Mouse (Mus musculus): ENCODE results near the gene Gm17657. TPM values are rescaled to one million over a fixed set of nuclear protein-coding genes. Genes with fewer than 3 reads are reported as not detected.

The Gm17657 gene
- total RNA-seq, 2 experiments from 2014 or later: not detected

DNA sequence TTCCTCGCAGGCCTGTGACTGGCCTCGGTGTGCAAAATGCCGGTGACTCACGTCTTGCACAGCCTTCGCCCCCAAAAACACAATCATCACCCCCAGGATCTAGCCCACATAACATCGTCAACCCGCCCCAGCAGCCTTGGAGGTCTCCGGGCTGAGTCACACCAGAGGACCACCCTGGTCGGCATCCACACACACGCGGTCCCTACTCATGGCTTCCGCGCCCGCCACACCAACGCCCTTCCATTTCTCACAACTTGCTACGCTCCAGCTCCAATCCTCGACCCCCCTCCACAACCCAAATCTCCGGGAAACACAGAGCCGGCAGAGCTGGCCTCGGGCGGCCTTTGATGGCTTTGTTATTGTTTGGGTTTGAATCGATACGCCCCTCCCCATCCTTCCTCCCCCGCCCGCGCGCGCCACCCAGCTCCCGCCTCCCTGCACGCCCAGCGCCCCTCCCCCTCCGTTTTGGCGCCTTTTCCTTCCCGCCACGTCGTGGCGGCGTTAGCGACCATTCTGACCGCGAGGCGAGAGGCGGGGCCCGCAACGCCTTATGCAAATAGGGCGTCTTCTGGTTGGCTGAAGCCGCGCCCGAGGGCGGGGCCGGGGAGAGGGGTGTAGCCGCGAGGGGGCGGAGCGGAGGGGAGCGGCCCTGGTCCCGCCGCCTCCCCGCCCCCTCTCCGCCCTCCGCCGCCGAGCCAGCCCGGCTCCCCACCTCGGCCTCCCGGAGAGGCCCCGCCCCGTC lies 59.3 kb downstream of the Gm17657 start:
- intact Hi-C loops (cut with DNase I): loop anchor here (5.0 kb wide), 1 partner anchor 33 kb away; no protein-coding TSS in a partner anchor
- peak; percentile 95 to 99 for DNase-seq

DNA sequence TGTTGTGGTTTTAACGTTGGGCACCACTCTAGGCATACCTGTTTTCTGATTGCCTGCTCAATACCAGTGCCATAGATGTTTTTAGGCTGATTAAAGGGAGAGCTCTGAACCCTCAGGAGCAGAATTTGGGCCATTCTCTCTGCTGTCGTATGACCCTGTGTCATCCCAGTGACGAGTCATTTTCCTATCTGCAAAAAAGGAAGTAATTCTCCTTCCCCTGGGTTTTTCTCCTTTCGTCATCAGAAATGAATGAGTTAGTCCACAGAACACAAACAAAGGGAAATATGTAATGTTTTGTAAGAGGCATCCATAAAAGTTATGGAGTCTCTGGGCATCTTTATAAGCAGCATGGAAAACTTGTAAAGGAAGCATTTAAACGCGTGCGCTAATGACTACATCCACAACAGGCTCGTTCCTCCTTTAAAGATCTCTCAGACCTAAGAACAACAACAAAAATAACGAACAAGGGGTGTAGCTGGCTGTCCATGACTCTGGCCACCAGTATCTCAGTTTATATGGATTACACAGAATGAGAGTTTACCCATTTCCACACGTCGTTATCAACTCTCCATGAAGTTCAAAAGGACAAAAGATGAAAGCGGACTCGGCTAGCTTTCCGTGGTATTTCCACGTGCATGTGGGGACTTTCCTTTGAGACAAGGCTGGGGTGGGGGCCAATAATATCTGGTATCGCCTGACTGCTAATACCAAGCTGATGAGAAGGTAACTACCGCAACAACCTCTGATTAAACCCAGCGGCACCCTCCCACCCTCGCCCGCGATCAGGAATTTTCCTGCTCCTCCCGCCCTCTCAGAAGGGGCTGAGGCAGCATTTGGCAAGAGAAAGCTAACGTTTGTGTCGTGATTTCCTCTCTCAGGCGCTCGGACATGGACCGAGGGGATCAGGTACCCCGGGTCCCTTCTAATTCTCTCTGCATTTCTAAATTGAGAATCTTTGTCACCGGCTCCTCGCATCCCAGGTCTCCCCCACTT lies 60.2 kb downstream of the Gm17657 start:
- peak in 1 of 2 experiments; percentile 17 for DNase-seq
- intact Hi-C loops (cut with DNase I): no loop called here

DNA sequence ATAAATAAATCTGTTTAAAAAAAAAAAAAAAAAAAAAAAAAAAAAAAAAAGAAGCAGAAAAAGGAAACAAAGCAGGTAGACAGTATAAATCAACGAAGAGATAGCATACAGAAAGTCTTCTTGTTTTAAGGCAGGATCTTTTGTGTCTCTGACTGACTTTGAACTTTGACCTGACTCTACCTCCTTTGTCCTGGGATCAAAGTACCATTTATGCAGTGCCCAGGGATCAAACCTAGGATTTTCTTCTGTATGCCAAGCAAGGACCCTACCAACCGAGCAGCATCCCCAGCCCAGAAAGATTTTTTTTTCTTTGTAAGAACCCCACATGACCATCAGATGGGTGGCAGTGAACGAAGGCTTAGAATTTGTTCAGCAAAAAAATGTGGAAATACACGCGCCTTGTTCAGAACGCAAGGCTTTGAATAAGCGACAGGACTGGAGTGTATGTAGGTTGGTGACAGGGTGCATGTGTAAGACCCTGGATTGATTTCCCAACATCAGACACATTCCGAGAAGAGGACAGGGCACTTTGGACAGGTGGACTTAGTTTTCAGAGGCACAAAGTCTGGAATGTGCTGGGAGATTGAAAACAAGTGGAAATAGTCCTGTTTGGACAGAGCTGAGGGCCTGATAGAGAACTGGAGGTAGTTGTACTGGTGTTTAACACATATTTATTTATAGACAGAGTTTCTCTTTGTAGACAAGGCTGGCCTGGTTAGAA lies 61.0 kb downstream of the Gm17657 start:
- intact Hi-C loops (cut with DNase I): no loop called here

DNA sequence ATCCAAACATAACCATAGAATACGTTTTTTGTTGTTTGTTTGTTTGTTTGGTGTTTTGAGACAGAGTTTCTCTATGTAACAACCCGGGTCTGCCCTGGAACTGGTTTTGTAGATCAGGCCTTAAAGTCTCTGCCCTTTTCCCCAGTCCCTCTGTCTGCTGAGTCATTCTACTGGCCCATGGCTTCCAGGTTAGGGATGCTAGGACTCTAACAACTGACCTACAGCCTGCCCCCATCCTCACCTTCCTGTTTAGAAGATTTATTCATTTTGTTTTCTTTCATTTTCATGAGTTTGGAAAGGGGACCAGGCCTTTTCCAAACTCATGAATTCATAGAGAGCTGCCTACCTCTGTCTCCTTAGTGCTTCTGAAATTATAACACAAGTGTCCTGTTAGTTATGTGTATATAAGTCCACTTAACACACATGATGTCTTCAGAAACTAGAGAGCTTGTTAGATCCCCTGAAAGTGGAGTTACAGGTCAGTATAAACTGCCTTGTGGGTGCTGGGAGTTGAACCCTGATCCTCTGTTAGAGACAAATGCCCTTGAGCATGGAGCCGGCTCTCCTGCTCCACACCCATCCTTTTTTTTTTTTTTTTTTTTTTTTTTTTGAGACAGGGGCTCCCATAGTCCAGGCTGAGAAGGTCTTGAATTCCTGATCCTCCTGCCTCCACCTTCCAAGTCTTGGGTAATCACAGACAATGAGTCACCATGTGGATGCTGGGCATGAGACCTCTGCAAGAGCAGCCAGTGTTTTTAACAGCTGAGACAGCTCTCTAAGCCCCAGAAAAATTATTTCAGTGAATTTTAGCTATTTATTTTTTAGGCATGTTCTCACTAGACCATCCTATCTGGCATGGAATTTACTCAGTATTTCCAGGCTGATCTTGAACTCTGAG lies 63.9 kb downstream of the Gm17657 start:
- intact Hi-C loops (cut with DNase I): loop anchor here (2.0 kb wide), 1 partner anchor 15 kb away; no protein-coding TSS in a partner anchor
- no peak for DNase-seq

More for the DNA sequence above, 61.0 kb downstream of the Gm17657 start:
- DNase-seq: no peak

DNA sequence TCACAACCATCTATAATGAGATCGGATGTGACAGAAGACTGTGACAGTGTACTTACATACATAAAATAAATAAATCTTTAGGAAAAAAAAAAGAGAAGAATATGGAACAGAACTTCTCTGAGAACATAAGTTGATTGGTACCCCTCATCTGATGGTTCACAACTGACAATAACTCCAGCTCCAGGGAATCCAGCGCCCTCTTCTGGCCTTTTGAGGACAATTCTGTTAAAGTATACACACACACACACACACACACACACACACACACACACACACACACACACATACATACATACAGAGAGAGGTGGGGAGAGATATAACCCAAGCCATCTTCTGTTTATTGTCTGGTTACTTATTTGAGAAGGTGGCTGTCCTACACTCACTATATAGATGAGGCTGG lies 65.0 kb downstream of the Gm17657 start:
- no peak for DNase-seq
- intact Hi-C loops (cut with DNase I): loop anchor here (2.0 kb wide), 1 partner anchor 14 kb away; no protein-coding TSS in a partner anchor

DNA sequence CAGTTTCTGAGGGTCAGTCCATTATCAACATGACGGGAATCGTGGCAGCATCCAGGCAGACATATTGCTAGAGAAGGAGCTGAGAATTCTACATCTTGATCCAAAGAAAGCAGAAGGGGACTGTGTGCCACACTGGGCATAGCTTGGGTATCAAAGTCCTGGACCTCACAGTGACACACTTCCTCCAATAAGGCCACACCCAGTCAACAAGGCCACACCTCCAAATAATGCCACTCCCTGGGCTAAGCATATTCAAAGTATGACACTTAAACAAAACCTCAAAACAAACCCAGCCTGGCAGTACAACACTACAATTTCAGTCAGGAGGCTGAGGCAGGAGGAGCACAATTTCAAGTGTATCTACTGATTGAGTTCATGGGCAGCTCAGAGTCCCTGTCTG lies 66.2 kb downstream of the Gm17657 start:
- intact Hi-C loops (cut with DNase I): no loop called here
- no peak for DNase-seq

DNA sequence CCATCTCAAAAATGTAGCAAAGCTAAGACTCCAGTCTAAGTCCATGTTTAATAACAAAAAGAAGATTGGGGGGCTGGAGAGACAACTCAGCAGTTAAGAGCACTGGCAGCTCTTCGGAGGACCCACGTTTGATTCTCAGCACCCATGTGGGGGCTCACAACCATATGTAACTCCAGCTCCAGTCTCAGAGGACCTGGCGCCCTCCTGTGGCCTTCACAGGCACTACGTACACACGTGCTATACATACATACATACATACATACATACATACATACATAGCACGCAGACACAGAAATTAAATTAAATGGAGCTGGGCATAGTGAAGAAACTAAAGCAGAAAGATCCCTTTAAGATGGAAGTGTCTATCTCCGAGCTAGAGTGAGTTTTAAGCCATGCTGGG lies 66.8 kb downstream of the Gm17657 start:
- intact Hi-C loops (cut with DNase I): no loop called here
- DNase-seq: no peak

DNA sequence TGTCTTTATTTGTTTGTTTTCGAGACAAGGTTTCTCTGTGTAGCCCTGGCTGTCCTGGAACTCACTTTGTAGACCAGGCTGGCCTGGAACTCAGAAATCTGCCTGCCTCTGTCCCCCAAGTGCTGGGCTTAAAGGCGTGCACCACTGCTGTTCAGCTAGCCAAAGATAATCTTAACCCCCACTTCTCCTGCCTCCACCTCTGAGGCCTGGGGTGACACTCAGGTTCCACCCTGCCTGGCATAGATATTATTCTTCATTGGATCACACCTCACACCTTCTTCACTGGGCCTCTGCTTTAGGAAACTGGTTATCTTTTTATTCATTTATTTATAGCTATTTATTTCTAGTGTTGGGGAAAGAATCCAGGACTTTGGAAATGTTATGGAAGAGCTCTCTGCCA lies 69.2 kb downstream of the Gm17657 start:
- no peak for DNase-seq
- intact Hi-C loops (cut with DNase I): no loop called here

DNA sequence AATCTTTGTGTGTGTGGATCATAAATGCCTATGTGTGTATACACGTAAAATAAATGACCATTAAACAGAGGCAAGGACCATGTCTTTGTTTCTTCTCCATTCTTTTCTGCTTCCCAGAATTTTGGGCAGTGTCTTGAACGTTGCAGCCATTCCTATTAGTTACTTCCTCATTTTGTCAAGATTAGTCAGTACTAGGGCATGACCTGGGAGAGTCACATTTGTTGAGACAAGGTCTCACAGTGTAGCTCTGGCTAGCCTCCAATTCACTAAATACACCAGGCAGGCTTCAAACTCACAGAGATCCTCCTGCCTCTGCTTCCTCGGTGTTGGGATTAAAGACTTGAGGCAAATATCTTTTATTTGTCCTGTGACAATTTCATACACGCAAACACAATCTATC lies 71.2 kb downstream of the Gm17657 start:
- DNase-seq: no peak
- intact Hi-C loops (cut with DNase I): no loop called here

DNA sequence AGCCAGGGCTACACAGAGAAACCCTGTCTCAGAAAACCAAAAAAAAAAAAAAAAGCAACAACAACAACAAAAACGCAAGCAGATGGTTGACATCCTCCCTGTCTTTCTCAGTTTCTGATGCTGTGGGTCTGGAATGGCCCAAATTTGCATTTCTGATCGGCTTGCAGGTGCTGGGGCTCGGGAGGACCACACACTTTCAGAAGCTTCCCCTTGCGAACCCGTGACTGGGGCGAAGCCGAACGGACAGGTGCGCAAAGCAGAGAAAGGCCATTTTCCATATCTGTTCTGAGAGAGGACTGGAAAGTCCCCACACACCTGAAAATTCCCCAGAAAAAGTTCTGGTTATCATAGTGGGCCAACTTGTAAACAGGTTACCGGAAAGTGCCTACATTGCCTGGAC lies 72.1 kb downstream of the Gm17657 start:
- no peak for DNase-seq
- intact Hi-C loops (cut with DNase I): no loop called here

DNA sequence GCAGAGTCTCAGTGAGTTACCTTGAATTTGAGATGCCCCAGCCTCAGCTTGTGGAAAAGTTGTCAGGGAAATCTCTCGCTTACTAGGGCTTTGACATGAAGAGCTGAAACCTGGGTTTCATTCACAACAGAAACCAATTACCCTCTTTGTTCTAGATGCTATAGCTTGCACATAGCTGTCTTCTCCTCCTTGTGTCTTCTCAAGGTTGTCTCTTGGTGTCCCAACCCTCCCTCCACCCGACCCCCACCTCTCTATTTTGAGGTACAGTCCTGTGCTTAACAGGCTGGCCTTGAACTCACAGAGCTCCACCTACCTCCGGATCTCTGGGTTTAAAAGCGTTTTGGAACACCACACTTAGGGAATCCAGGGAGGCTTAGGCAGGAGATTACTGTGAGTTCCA lies 73.0 kb downstream of the Gm17657 start:
- no peak for DNase-seq
- intact Hi-C loops (cut with DNase I): no loop called here

DNA sequence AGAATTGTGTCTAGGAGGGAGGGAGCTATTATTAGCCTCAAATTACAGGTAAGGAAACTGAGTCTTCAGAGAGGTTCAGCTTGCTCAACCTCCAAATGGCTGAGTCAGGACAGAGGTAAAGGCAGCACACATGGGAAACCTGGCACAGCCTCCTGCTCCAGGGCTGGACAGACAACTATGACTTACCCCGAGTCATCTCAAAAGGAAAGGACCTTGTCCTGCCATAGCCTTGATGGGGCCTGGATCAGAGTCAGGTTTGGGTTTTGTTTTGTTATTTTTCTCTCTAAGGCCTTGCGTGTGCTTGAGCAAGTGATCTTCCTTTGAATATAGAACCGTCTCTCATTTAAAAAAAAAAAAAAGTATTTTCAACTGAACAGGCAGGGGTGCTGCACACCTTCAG lies 74.3 kb downstream of the Gm17657 start:
- intact Hi-C loops (cut with DNase I): no loop called here
- DNase-seq: no peak

DNA sequence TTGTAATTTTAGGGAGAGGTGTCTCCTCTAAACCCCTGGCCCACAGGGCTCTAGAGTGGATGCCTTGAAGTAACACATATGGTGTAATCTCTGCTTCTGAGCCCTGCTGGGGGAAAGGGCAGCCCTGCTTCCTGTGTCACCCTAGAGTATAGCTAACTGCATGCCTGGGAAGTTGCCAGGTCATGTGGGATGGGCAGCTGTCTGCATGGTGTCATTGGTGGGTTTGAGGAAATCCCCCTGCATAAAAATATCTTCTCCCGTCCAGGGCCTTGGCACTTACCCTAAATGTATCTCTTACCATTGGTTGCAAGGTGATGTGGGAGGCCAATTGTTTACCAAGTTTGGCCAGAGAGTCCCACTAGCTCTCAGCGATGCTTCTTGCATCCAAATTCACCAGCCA lies 75.4 kb downstream of the Gm17657 start:
- DNase-seq: no peak
- intact Hi-C loops (cut with DNase I): no loop called here

DNA sequence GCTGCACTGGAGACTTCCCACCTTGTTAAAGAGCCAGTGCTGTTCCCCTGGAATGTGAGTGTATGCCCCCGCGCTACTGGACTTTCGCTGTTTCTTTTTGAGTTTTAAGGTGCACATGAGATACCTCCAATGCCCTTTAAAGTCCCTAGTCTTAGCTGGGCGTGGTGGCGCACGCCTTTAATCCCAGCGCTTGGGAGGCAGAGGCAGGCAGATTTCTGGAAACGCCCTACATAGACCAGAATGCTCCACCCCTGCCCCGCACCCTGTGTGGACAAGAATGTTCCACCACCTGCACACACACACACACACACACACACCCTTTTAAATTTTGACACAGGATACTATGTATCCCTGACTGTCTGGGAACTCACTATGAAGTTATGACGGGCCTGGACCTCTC lies 76.0 kb downstream of the Gm17657 start:
- no peak for DNase-seq
- intact Hi-C loops (cut with DNase I): no loop called here

Small RNA genes lying within 50 kb of the gene (microRNA-seq; reads per million reads assigned to microRNA genes)
- gene Mir7667: 0 to 0.74 reads per million in 2 experiments

Other genes with a start within 250 kb of the Gm17657 start
- 10 to 100 TPM; 16.1 to 29.8 TPM for gene Pi16, start 232.0 kb downstream of the Gm17657 start, total RNA-seq (2021)
- gene Mtch1, start 201.7 kb downstream of the Gm17657 start, total RNA-seq (2021): 10 to 100 TPM; 85.9 to 95.0 TPM
- gene Fgd2, start 188.7 kb downstream of the Gm17657 start, total RNA-seq (2021): 1 to 10 TPM in 1 of 2 experiments, under 1 TPM in 1; 0.79 to 1.2 TPM
- 10 to 100 TPM; 13.6 to 16.3 TPM for gene Pim1, start 58.9 kb downstream of the Gm17657 start, total RNA-seq (2021)
- 1 to 10 TPM; 7.3 to 9.1 TPM for gene Tbc1d22b, start 147 bp upstream of the Gm17657 start, total RNA-seq (2021)
- gene Tmem217, start 2.7 kb upstream of the Gm17657 start, total RNA-seq (2021): not detected
- gene Rnf8, start 65.2 kb upstream of the Gm17657 start, total RNA-seq (2021): 10 to 100 TPM; 17.9 to 22.4 TPM
- gene Gm28043, start 65.2 kb upstream of the Gm17657 start, total RNA-seq (2021): 1 to 10 TPM in 1 of 2 experiments, under 1 TPM in 1; 0.84 to 1.7 TPM
- 10 to 100 TPM; 35.5 to 41.4 TPM for gene Cmtr1, start 111.0 kb upstream of the Gm17657 start, total RNA-seq (2021)
- 1 to 10 TPM; 7.0 TPM for gene Ccdc167, start 167.4 kb upstream of the Gm17657 start, total RNA-seq (2021)

Measured in gastrocnemius, postnatal 36 days (tissue).